Mouse (Mus musculus) heart, postnatal 0 days (tissue): Measurements from ENCODE around the gene Ttc19.

ENCODE experiments used
- CTCF ChIP-seq: IDR thresholded peaks from 2 replicates; pipeline ENCODE4 v1.5.1; 2016; ENCODE audit warnings: antibody characterized with exemption, control low read depth, low read depth
- EP300 ChIP-seq: IDR thresholded peaks from 2 replicates; pipeline ENCODE4 v1.6.1; 2016; ENCODE audit warnings: antibody characterized with exemption, low read depth

DNA sequence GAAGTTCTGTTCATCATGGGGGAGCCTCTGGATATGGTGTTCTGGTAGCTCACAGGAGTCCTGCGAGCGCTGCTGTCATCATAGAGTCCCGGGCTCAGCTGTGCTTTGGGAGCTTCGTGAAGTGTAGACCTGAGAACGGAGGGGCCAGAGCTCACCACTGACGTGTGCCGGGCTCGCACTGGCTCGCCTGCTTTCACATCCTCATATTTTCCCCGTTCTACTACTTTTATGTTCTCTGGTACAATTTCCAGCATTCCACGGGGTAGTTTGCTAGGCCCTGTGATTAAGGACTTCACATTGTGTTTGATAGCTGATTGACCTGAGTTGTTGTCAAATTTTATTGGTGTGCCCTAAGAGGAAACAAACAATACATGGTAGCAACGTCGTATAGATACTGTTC is 61.7 kb downstream of the Ttc19 start:
- no peak for TF ChIP-seq EP300
- TF ChIP-seq CTCF: no peak
